Mouse (Mus musculus) MEL-GATA-1-ER (cell line): ENCODE data around the gene Slc28a2.
A peak's percentile ranks its signal among the peaks of the same experiment; 100 is the strongest.
"Not testable (repeated sequence)": the region's sequence is repeated elsewhere in the genome, so short reads cannot be mapped to it uniquely, and the experiment has no call there.

ENCODE experiments used
- DNase-seq: peaks from one replicate; pipeline ENCODE4 v3.0.0-alpha.2; 2012; ENCODE audit warnings: low read depth; ENCODE audit errors: extremely low read depth

Gene Slc28a2

DNA sequence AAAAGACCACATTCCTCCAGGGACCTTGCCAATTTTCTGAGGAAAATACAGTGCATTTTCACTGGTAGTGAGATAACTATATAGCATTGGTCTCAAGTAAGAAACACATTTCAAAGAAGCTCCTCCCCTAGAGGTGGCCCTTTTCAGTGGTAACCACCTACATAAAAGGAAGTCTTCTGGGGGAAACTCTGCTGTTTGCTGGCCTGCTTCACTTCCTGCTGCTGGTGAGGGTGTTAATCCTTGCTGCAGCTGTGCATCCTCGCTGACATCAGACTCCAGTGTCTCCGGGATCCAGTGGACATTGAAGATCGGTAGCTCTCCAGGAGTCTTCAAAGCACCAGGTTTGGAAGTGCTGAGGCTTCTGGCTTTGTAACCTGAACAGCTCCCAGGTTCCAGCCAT, at the start of gene Slc28a2:
Slc28a2 (plus strand) TSS at position 278 of the 400 bp plus-strand sequence.
- not testable (repeated sequence) for DNase-seq

DNA sequence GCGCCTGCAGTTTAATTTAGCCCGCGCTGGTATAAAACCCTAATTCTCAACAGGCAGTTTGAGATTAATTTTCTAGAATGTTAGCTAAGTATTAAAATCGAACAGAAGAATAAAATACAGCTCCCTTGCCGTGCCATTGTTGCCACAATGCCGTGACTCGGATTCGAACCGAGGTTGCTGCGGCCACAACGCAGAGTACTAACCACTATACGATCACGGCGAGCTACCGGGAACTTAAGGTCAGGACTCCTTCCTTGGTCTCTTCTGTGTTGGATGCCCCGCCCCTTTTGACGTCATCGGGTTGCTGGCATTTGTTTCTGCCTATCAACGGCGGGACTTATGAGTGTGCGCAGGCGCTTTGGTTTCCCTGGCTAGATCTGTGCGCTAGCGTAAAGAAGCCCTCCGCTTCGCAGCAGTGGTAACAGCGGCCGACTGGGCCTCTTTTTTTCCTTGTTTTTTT, 49.0 kb upstream of the Slc28a2 start:
- peak; percentile 80 for DNase-seq

DNA sequence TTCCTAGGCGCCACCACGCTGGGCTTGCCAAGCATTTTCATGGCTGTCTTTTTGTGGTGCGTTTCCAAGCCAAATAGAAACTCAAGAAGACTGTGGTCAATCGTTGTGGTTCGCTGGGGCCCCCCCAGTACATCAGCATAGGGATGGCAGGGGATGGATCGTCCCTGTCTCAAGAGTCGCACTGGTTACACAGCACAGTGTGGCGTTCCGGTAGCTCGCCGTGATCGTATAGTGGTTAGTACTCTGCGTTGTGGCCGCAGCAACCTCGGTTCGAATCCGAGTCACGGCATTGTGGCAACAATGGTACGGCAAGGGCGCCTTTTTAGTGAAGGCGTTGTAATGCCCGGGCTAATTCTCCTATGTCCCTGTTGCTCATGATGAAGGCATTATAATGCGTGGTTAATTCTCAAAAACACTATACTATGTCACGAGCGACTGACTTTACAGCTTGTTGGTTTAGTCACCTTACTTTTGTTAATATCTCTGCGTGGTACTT, 48.5 kb upstream of the Slc28a2 start:
- peak; percentile 77 for DNase-seq

DNA sequence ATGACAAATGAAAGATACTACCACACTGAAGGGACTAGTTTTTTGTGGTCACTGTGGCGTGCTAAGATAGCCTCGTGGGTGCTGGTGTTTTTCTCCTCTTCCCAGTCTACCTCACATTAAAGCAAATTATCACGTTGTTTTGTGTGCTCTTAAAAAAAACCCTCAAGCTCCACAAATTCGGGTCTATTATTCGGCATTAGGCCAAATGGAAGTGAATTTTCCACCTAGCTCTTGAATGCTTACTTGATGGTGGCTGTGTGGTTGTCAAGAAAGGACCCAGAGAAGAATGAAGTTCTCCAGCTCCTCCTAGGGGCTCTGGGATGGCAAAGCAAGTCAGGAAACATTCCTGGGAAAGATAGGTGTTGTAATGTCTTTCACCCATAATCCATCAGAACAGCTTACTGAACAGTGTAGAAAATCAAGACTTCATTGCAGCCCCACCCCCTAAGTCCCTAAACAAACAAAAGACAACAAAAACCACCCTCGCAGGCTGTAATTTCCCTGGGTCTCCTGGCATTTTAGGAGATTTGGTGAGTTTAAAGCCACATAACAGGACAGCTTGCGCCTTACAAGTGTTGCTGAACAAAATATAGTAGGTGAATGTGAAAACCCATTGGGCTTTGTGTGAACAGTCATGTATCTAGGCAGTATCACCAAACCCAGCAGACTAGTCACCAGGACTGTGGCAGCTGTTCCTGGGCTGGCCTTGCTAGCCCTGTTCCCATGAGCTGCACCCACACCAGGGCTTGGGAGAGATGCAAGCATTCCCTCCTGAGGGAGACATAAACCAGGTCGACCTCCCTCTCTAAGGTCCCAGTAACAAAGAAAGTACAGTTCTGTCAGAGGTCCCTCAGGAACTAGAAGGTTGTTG, 47.6 kb upstream of the Slc28a2 start:
- DNase-seq, result no peak

DNA sequence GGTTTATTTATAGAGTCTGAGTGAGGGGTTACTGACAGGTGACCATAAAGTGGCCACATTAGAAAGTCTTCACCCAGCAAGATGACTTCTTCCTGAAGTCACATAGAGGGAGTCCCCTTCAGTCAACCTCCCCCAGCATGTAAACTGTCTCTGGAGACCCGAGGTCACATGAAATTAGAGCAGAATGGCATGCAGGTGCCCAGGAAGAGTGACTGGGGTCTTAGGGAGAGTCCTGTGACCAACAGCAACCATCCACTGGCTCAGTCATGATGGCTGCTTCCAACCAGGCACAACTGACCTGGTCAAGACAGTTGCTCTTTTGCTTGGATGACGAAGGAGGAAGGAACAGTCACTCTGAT, 47.0 kb upstream of the Slc28a2 start:
- no peak for DNase-seq

DNA sequence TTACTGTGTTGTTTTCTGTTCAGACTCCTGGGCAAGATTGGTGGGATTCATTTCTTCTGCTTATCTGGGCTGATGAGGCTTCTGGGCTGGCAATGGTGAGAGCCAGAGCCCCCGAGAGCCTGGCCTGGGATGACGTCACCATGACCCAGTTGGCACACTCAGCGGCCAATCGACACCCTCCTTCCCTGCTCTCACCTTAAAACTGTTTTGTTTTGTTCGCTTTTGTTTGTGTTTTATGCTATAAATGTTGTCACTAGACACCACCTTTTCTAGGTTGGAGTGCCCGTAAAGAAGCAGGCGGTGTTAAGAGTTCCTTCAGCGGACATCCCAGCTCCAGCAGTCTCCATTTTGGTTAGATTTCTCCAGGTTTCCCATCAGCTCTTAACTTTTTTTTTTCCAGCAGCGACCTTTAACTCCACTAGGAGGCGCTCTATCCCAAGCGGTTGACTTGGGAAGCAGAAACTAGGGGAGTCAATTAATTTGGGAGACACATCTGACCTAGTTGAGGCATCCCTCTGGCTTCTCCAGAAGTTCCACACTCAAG, 45.4 kb upstream of the Slc28a2 start:
- no peak for DNase-seq

DNA sequence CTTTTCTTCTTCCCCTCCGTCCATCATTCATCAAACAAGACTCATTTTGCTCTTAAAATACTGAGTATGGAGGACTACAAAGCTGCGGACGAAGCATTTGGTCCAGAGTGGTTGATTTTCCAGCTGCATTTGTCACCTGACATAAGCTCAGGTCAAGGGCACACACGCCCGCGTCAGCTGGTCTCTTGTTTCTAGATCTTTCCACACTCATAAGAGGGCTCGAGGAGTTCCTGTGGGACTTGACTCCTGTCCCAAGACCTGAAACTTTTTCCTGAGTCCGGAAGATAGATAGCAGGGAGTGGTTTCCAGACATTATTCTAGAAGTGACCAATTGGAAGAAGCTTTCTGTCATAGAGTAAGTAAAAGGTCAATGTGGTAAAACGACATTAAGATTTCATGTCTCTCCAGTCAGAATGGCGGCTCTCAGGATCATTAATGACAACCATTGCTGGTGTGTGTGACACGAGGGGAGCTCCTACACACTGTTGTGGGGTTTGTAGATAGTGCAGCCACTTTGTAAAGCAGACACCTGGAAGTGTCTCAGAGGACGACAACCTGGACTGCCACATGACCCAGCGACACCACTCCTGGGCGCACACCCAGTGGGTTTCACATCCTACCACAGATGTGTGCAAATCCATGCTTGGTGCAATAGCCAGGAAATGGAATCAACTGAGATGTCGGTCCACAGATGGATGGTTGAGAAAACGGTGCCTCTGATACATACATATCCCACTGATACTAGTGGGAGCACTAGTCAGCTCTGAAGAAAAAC, 44.8 kb upstream of the Slc28a2 start:
- DNase-seq, result no peak

DNA sequence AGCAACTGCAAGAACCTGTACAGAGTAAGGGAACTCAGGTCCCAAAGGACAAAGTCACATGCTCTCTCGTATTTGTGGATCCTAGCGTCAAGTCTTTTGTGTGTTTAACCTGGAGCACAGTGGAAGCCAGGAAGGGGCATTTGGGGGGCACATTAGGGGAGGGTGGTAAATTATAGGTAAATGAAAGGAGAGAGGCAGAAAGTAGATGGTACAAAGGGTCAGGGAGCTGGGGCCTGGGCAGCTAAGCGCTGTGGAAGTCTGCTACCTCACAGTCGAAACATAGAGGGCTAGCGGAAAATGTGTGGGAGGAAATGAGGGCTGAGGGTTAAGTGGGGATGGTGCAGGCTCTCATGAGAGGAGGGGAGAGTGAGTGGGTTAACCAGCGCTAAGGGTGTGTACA, 44.2 kb upstream of the Slc28a2 start:
- DNase-seq, result no peak

DNA sequence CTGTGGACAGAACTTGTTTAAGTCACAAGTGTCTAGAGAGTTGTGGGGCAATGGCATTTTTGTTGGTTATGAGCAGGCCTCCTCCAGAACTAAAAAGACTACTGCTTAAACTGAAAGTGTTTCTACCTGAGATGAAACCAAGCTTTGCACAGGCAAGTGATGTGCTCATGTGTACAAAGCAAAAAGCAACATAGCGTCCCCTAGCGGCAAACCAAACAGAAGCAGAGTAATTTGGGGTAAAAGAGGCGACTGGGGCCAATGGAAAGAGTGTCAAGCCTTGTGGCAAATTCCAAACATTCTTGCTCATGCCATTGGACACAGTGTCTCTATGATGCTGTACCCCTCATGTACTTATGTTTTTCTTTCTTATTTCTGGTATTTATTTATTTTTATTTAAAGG, 41.2 kb upstream of the Slc28a2 start:
- no peak for DNase-seq

DNA sequence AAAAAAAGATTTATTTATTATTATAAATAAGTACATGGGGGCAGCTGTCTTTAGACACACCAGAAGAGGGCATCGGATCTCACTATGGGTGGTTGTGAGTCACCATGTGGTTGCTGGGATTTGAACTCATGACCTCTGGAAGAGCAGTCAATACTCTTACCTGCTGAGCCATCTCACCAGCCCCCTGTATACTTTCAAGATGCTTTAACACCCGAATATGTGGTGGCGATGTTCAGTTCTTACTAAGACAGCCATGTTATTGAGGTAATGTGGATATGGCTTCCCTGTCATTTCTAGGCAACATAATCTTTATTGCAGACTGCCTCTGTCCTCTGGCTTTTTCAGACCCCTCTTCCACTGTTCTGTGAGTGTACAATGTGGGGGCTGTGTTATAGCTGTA, 39.1 kb upstream of the Slc28a2 start:
- DNase-seq, result not testable (repeated sequence)

DNA sequence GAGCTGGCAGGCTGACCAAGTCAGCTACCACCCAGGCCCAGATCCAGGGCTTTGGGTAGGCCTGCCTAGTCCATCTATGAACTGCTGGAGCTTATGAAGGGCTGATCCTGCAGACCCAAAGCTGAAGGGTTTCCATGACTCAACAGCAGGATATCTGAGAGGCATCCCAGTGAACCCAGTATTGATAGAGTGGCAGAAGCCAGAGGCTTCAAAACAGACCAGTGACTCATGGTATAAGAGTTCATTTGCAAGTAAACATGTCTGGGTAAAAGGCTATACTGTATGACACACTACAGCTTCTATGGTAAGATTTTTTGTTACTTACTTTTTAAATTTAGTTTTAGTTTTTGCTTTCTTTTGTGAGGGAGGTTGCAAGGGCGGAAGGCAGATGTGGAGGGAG, 30.1 kb upstream of the Slc28a2 start:
- no peak for DNase-seq

DNA sequence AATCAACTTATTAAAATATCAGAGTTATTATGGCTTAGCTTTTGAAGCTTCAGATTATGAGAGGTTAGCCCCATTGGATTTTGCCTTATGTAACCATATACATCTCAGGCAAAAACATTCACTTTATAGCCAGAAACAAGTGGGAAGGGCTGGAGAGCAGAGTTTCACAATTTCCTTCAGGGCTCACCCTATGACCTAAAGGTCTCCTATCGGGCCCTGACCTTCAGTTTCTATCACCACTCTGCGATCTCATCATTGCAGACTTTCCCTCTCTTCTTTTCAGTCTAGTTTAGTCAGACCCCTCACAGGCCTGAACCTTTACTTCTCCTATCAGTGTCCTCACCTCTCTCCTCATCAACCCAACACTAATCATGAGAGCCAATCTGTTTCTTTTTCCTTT, 18.7 kb upstream of the Slc28a2 start:
- no peak for DNase-seq

DNA sequence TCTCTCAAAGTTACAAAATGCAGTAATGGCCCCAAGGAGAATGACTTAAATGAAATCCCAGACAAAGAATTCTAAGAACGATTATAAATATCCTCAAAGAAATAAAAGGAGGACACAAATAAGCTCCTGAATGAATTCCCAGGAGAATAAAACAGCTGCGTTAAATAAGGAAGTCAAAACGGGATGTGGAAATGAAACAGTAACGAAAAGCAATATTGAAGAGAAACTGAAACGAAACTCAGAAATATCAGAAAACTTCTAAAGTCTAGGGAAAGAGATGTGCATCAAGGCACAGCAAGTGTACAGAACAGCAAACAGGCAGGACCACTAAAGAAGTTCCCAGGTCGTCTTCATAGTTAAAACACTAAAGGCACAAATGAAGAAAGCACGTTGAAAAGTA, 17.3 kb upstream of the Slc28a2 start:
- DNase-seq, result no peak

DNA sequence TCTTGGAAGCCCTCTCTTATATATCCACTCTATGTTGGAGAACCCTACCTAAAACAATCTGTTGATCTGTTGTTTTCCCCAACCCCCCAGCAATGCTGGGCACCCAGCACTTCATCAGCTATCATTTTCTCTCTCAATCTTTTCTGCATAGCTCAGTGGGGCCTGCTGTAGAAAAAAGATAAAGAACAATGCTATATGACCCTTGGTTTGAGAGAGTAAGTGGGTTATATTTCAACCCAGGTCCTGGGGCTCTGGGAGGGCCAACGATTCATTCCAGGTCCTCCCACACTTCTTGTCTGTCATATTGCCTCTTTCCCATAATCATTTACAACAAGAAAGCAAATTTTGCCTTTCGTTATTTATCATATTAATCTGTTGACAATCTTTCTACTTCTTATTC, 368 bp downstream of the Slc28a2 start:
- not testable (repeated sequence) for DNase-seq

DNA sequence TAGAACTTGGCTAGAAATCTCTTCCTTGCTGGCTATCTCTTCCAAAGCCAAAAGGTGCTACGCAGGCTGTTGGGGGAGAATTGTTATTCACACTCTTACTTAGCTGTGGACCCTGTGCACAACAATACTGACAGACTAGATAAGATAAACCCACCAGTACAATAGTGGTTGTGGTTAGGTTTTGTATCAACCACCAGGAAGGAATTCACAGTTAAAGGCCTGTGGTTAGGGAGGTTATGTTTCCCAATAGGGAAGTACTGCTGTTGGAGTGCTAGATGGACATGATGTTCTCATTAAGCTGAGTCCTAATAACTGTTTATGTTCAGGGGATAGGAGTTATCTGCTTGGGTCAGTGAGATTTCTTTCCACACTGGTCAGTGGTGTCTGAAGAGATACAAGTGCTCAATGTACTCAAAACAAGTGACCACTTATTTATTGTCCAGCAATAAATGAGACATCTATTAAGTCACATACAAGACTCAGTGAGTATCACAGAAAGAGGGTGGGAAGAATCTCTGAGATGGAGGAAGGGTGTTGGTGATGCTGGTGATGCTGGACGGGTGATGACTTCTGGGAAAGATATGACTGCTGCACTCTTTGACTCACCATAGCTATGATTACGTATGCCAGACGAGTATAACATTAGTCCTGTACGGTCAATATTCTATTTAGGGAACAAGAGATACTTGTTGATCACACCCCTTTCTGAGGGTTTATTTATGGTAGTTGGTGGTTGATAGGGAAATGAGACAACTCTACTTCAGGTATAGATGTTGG, 12.6 kb downstream of the Slc28a2 start:
- DNase-seq, result peak; percentile 67

DNA sequence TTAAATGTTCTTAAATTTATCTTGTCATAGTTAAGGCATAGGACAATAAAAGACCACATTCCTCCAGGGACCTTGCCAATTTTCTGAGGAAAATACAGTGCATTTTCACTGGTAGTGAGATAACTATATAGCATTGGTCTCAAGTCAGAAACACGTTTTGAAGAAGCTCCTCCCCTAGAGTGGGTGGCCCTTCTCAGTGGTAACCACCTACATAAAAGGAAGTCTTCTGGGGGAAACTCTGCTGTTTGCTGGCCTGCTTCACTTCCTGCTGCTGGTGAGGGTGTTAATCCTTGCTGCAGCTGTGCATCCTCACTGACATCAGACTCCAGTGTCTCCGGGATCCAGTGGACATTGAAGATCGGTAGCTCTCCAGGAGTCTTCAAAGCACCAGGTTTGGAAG, 14.2 kb downstream of the Slc28a2 start:
- DNase-seq, result not testable (repeated sequence)

DNA sequence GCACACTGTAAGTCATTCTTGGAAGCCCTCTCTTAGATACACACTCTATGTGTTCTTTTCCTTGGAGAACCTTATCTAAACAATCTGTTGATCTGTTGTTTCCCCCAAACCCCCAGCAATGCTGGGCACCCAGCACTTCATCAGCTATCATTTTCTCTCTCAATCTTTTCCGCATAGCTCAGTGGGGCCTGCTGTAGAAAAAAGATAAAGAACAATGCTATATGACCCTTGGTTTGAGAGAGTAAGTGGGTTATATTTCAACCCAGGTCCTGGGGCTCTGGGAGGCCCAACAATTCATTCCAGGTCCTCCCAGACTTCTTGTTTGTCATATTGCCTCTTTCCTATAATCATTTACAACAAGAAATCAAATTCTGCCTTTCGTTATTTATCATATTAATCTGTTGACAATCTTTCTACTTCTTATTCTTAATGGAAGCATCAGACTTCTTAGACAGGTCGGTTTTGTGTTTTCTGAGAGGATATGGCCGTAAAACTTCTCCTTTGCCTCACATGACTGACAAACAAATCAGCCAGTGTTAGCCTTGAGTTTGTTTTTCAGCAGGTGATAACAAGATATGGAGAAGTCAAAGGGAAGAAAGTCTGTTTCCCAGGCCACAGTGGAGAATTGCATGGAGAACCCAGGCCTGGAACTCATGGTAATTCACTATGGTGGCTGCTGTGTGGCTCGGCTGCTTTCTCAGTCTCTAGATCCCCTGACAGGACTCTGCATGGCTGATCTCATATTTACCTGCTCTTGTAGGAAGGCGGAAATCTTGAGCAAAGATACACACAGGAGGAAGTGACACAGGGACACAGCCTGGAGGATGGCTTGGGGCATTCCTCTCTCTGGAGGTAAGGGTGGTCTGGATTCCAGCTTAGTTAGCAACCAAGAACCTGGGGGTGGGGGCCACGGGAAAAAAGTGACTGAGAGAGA, 15.0 kb downstream of the Slc28a2 start:
- DNase-seq, result no peak

DNA sequence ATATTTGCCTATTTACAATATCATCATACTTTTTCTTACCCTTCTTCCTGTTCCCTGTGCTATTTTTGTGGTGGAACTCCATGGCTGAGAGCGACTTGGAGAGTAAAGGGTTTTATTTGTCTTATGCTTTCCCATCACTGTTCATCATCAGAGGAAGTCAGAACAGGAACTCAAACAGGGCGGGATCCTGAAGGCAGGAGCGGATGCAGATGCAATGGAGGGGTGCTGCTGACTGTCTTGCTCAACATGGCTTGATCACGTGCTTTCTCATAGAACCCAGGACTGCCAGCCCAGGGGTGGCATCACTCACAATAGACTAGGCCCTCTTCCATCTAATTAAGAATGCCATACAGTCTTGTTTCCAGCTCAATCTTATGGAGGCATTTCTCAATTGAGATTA, 24.1 kb downstream of the Slc28a2 start:
- no peak for DNase-seq

DNA sequence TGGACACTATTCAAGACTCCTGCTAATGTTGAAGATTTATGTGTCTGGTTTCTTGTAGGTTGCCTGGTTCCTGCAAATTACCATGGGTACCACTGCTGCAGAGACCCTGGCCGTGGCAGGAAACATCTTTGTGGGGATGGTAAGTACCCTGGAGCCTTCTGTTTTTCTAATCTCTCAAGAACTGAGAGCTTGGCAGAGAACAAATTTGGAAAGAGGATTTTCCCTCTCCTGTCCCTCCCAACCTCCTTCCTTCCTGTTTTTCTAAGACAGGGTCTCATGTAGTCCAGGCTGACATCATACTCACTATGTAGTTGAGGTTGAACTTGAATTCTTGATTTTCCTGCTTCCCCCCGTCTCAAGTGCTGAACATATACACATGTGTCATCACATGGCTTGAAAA, 26.1 kb downstream of the Slc28a2 start:
- DNase-seq, result no peak

DNA sequence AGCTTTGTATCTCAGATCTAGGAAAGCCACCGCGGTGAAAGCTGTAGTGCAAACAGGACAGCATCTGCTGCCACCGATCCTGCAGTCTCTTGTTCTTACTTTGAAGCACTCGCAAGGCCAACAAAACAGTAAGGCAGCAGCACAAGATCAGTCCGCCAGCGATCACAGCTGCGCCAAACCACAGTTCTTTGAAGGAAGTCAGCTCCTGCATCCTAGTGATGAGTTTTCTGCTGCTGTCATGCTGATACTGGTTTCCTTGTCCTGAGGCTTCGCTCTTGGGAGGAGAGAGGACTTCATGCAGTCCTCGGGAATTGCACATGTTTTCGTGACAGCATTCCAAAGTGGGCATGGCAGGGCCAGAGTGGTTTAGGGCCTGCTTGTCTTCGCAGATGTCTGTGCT, 40.6 kb downstream of the Slc28a2 start:
- peak; percentile 5 for DNase-seq
